Mouse (Mus musculus) c-Kit-negative CD71-positive TER-119-positive erythroid progenitor cells, embryonic 14.5 days (primary cell): ENCODE data around the gene Zdhhc24.

Experiments
- DNase-seq: peaks from one replicate; pipeline ENCODE4 v3.0.0-alpha.2; 2013; ENCODE audit warnings: low read depth, low spot score

The Zdhhc24 gene

GRCm38 (mm10) chr19:4877785-4878184 is 683 bp upstream of the Zdhhc24 start, which contains the start of gene Actn3:
Gene Actn3 (minus strand): TSS chr19:4877909.
- no peak for DNase-seq

GRCm38 (mm10) chr19:4879324-4879703 is 846 bp downstream of the Zdhhc24 start:
- DNase-seq = no peak

- DNase-seq = no peak
These were observed 5.5 kb downstream of the Zdhhc24 start for GRCm38 (mm10) chr19:4883961-4884360.

GRCm38 (mm10) chr19:4889791-4890190 is 11.3 kb downstream of the Zdhhc24 start:
- no peak for DNase-seq

- DNase-seq = no peak
These were observed 13.3 kb downstream of the Zdhhc24 start for GRCm38 (mm10) chr19:4891798-4892197.

GRCm38 (mm10) chr19:4896780-4897520 is 18.5 kb downstream of the Zdhhc24 start:
- no peak for DNase-seq

GRCm38 (mm10) chr19:4898972-4899371 is 20.5 kb downstream of the Zdhhc24 start:
- no peak for DNase-seq

- no peak for DNase-seq
These were observed 21.4 kb downstream of the Zdhhc24 start for GRCm38 (mm10) chr19:4899888-4900287.

- peak; percentile 72 for DNase-seq
These were observed 27.7 kb downstream of the Zdhhc24 start, which contains the start of gene Bbs1 for GRCm38 (mm10) chr19:4905979-4906794. Gene Bbs1 (minus strand): TSS chr19:4906628.

- peak; percentile 54 for DNase-seq
These were observed 29.6 kb downstream of the Zdhhc24 start for GRCm38 (mm10) chr19:4908107-4908506.

GRCm38 (mm10) chr19:4909376-4909775 is 30.9 kb downstream of the Zdhhc24 start:
- DNase-seq = no peak

- no peak for DNase-seq
These were observed 37.6 kb downstream of the Zdhhc24 start for GRCm38 (mm10) chr19:4915924-4916603.

- DNase-seq = no peak
These were observed 38.4 kb downstream of the Zdhhc24 start for GRCm38 (mm10) chr19:4916827-4917226.

- no peak for DNase-seq
These were observed 41.2 kb downstream of the Zdhhc24 start for GRCm38 (mm10) chr19:4919652-4920051.

GRCm38 (mm10) chr19:4925121-4925860 is 46.8 kb downstream of the Zdhhc24 start:
- no peak for DNase-seq

GRCm38 (mm10) chr19:4927904-4928531 is 49.5 kb downstream of the Zdhhc24 start, which contains the start of gene Dpp3:
Gene Dpp3 (minus strand): TSS chr19:4928287.
- DNase-seq = peak; percentile 93

GRCm38 (mm10) chr19:4928781-4929180 is 50.3 kb downstream of the Zdhhc24 start:
- no peak for DNase-seq
